Mouse (Mus musculus): ENCODE measurements around the gene Noto. TPM values are rescaled to one million over a fixed set of nuclear protein-coding genes. Genes with fewer than 3 reads are reported as not detected.
A peak's percentile ranks its signal among the peaks of the same experiment; 100 is the strongest.
"Not testable (repeated sequence)": the region's sequence is repeated elsewhere in the genome, so short reads cannot be mapped to it uniquely, and the experiment has no call there.

The Noto gene
- polyA plus RNA-seq, 1 experiment from 2014 or later: not detected

DNA sequence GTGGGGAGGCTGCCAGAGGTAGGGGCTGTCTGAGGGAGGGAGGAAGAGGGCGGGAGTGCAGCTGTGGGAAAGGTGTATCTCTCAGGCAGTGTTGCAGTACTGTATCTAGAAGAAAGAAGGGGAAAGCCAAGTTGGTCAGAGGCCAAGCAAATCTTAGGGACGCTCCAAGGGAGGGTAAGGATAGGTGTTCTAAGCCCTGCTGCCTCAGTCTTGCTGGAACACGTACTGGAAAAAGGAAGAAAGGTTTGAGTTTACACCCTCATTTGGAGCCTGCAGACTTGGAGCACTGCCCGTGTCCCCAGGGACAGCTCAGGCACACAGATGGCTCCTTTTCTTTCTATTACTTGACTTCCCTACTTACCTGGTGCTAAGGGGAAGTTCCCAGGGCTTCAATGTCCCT, 17.5 kb downstream of the Noto start:
- Histone ChIP-seq H3K9me3 (ENCODE audit: control insufficient read depth, low read length) (no peaks in the 10 kb centered on the region), H3K4me1 (ENCODE audit: control insufficient read depth, insufficient read depth, low read length) (no peaks in the 10 kb centered on the region), H3K36me3 (ENCODE audit: control insufficient read depth, insufficient read depth, low read length) (peaks cover 8% of the 10 kb centered on the region), H3K9ac (ENCODE audit: low read length) (no peak overlapping the region), H3K27me3 (ENCODE audit: control insufficient read depth, insufficient read depth, low read length) (no peaks in the 10 kb centered on the region), H3K27ac (ENCODE audit: low read depth, low read length) (no peak overlapping the region), H3K4me3 (ENCODE audit: low read depth, low read length) (no peak overlapping the region), H3K4me2 (no peak overlapping the region)
- ATAC-seq (ENCODE audit: low FRiP score) (no peak), DNase-seq (ENCODE audit: low spot score, missing footprints) (no peak)
- 91% methylated on average over 4 of the region's 4 CpGs for WGBS

DNA sequence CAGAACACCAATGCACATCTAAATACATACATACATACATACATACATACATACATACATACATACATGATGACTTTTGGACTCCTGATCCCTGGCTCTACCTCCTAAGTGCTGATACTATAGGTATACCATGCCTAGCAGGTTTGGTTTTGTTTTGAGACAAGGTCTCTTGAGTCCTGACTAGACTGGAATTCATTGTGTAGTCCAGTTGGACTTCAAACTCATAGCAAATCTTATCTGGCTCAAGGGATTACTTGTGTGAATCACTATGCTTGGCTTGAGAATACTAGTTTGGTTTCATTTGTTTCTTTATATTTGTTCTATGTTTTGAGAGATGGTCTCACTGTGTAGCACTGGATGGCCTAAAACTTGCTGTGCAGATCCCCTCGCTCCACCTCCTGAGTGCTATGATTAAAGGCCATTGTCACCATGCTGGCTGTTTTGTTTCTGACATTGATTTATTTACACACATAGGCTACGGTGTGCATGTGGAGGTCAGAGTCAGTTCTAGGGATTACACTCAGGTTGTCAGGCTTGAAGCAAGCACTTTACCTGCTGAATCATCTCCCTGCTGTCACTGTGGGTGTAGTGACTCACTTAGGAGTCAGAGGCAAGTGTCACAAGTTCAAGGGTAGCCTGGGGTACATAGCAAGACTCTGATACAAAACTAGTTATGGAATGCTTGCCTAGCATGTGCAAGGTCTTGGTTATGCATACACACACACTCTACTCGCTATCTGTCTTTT, 20.0 kb downstream of the Noto start:
- H3K4me3 ChIP-seq (ENCODE audit: low read depth, low read length): no peak overlapping the region
- H3K4me2 ChIP-seq: no peak overlapping the region
- no peak for ATAC-seq (ENCODE audit: low FRiP score)
- DNase-seq (ENCODE audit: low spot score, missing footprints): no peak
- H3K36me3 ChIP-seq (ENCODE audit: control insufficient read depth, insufficient read depth, low read length): peaks cover 11% of the 10 kb centered on the region
- no peak overlapping the region for H3K9ac ChIP-seq (ENCODE audit: low read length)
- WGBS: 95% methylated on average over 3 of the region's 3 CpGs
- no peaks in the 10 kb centered on the region for H3K27me3 ChIP-seq (ENCODE audit: control insufficient read depth, insufficient read depth, low read length)
- H3K4me1 ChIP-seq (ENCODE audit: control insufficient read depth, insufficient read depth, low read length): no peaks in the 10 kb centered on the region
- H3K9me3 ChIP-seq (ENCODE audit: control insufficient read depth, low read length): no peaks in the 10 kb centered on the region
- no peak overlapping the region for H3K27ac ChIP-seq (ENCODE audit: low read depth, low read length)

DNA sequence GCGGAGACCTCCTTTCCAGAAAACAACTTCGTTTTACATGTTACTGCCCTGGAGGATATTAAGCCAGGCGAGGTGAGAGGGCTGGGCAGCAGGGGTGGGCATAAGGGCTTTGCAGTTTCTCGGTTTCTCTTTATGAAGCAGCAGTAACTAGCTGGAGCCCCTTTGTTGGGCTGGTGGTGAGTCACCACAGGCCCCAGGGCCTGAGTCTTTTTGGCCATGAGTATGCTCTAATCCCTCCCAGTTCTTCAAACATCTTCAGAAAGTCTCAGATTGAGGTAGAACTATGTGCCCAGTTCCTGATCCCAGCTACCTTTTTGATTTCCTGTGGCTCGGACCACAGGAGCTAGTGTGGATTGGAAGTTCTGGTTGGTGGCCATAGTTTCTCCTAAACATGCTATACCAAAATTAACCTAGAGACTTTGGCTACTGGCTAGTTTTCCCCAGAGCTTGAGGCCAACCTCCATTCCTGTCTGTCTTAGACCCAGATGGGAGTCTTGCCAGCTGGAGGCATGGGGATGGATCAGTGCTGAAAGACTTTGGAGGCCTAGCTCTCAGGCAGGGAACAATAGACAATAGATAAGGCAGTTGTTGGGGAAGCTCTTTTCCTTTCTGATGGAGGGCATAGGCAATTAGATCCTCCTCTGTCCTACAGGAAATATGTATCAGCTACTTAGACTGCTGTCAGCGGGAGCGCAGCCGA, 20.7 kb downstream of the Noto start:
- Histone ChIP-seq H3K36me3 (ENCODE audit: control insufficient read depth, insufficient read depth, low read length) (peaks cover 9% of the 10 kb centered on the region), H3K9me3 (ENCODE audit: control insufficient read depth, low read length) (no peaks in the 10 kb centered on the region), H3K27ac (ENCODE audit: low read depth, low read length) (no peak overlapping the region), H3K4me2 (no peak overlapping the region), H3K27me3 (ENCODE audit: control insufficient read depth, insufficient read depth, low read length) (no peaks in the 10 kb centered on the region), H3K9ac (ENCODE audit: low read length) (no peak overlapping the region), H3K4me1 (ENCODE audit: control insufficient read depth, insufficient read depth, low read length) (no peaks in the 10 kb centered on the region), H3K4me3 (ENCODE audit: low read depth, low read length) (no peak overlapping the region)
- WGBS: 88% methylated on average over 8 of the region's 8 CpGs
- no peak for DNase-seq (ENCODE audit: low spot score, missing footprints)
- no peak for ATAC-seq (ENCODE audit: low FRiP score)

DNA sequence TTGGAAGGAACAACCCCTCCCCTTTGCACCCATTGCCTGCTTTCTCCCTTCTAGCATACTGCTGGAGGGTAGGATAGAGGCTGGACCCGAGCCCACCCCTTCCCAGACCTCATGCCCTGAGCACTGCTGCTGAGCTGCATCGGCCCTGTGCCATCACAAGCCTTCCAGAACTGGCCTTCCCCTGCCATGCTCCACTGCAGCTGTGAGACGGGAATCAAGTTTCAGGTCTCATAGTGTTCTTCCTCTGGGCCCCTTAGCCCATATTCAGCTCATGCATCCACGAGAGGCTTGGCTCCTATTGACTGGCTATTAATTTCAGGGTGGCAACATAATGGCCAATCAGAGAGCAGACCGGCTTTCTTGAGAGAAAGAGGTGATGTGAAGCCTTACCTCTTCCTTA, 21.6 kb downstream of the Noto start:
- Histone ChIP-seq H3K4me2 (no peak overlapping the region), H3K4me3 (ENCODE audit: low read depth, low read length) (no peak overlapping the region), H3K36me3 (ENCODE audit: control insufficient read depth, insufficient read depth, low read length) (peaks cover 9% of the 10 kb centered on the region), H3K9ac (ENCODE audit: low read length) (no peak overlapping the region), H3K9me3 (ENCODE audit: control insufficient read depth, low read length) (no peaks in the 10 kb centered on the region), H3K4me1 (ENCODE audit: control insufficient read depth, insufficient read depth, low read length) (no peaks in the 10 kb centered on the region), H3K27ac (ENCODE audit: low read depth, low read length) (no peak overlapping the region), H3K27me3 (ENCODE audit: control insufficient read depth, insufficient read depth, low read length) (no peaks in the 10 kb centered on the region)
- DNase-seq (ENCODE audit: low spot score, missing footprints) (no peak), ATAC-seq (ENCODE audit: low FRiP score) (no peak)
- 83% methylated on average over 5 of the region's 5 CpGs for WGBS

DNA sequence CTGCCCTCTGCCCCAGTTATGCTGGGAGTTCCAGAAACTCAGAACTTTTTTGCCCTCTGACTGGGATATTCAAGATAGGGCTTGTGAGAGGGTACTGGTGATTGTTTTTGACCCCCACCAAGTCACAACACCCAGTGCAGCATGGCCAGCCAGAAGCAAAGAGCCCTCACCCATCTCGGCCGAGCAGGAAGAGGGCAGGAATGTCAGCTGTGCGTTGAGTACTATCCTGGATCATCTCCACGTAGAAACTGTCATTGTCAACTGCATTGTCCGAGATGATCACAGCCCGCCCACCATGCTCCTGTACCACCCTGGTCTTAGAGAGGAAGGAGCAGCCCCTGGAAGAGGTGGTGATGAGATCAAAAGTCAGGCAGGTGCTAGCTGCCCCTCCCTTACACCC, 23.7 kb downstream of the Noto start:
- Histone ChIP-seq H3K27ac (ENCODE audit: low read depth, low read length) (no peak overlapping the region), H3K9ac (ENCODE audit: low read length) (no peak overlapping the region), H3K9me3 (ENCODE audit: control insufficient read depth, low read length) (no peaks in the 10 kb centered on the region), H3K4me1 (ENCODE audit: control insufficient read depth, insufficient read depth, low read length) (peaks cover 4% of the 10 kb centered on the region; the same call in 1 of the 2 replicates), H3K27me3 (ENCODE audit: control insufficient read depth, insufficient read depth, low read length) (no peaks in the 10 kb centered on the region), H3K4me2 (no peak overlapping the region), H3K36me3 (ENCODE audit: control insufficient read depth, insufficient read depth, low read length) (peaks cover 9% of the 10 kb centered on the region), H3K4me3 (ENCODE audit: low read depth, low read length) (no peak overlapping the region)
- DNase-seq (ENCODE audit: low spot score, missing footprints): no peak
- 82% methylated on average over 6 of the region's 6 CpGs for WGBS
- no peak for ATAC-seq (ENCODE audit: low FRiP score)

DNA sequence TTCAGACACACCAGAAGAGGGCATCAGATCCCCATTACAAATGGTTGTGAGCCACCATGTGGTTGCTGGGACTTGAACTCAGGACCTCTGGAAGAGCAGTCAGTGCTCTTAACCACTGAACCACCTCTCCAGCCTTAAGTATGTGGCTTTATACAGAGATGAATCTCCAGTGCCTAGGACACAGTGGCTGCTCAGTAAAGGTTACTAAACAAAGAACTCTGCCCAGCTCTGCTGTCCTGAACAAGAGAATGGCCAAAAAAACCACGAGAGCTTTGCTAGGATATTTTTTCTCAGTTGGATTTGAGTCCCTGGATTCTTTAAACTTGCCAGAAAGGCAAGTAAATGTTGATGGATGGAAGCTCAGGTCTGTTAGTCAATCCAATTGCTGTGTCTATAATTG, 26.5 kb downstream of the Noto start:
- H3K9ac ChIP-seq (ENCODE audit: low read length); H3K36me3 ChIP-seq (ENCODE audit: control insufficient read depth, insufficient read depth, low read length); H3K27me3 ChIP-seq (ENCODE audit: control insufficient read depth, insufficient read depth, low read length); H3K27ac ChIP-seq (ENCODE audit: low read depth, low read length); ATAC-seq (ENCODE audit: low FRiP score); H3K9me3 ChIP-seq (ENCODE audit: control insufficient read depth, low read length): not testable (repeated sequence)
- peaks cover 21% of the 10 kb centered on the region for H3K4me1 ChIP-seq (ENCODE audit: control insufficient read depth, insufficient read depth, low read length)
- H3K4me3 ChIP-seq (ENCODE audit: low read depth, low read length): peak overlapping the region; percentile 44; the same call in 1 of the 2 replicates
- DNase-seq (ENCODE audit: low spot score, missing footprints): peak; percentile 83
- WGBS: 73% methylated on average over 1 of the region's 1 CpGs
- peak overlapping the region; percentile 96; the same call in 1 of the 2 replicates for H3K4me2 ChIP-seq

DNA sequence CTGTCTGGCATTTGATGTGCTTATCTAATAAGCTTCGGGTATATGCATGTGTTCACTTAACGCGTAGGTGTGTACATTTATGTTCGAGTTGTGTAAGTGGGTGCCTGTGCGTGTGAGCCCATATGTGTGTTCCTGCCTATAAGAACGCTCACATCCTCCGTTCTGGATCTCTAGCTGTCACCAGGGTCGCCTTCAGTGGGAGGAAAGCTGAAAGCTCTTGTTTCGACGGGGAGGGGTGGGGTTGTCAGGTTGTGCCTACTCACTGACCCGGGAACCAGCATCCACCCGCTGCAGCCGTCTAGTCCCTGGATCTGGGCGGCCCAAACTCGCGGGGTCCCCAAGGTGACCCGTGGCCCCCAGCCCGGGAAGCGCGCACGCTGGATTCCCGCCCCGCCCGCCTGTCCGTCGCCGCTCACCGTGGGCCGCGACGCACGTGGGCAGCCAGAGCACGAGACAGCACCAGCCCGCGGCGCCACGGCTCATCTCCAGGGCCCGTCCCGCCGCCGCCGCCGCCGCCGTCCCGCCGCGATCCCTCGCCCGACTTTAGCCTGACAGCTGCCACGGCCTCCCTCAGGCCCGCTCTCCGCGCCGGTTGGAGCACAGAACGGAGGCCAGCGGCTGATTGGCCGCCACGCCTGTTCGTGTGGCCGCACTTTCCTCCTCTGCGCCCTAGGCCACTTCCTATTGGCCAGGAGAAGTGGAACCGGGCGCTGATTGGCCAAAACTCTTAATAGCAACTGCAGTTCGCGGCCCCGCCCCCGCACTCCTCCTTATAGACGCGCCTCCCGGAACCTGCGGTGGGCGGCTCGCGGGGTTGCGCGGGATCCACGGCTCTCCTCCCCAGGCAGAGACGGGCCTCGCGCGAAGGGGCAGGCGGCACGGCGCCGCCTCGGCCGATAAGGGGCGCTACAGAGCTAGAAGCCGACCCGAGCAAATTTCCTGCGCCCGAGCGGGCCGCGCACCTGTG, 27.3 kb downstream of the Noto start, which contains the start of gene Cct7:
Gene Cct7 (plus strand): TSS at position 818 of the 967 bp plus-strand sequence.
- Histone ChIP-seq H3K4me1 (ENCODE audit: control insufficient read depth, insufficient read depth, low read length) (peaks cover 21% of the 10 kb centered on the region), H3K4me3 (ENCODE audit: low read depth, low read length) (peak within 1 kb of the TSS; percentile 44), H3K27me3 (ENCODE audit: control insufficient read depth, insufficient read depth, low read length) (no peaks in the 10 kb centered on the region), H3K9me3 (ENCODE audit: control insufficient read depth, low read length) (no peaks in the 10 kb centered on the region), H3K36me3 (ENCODE audit: control insufficient read depth, insufficient read depth, low read length) (peaks cover 4% of the 10 kb centered on the region; the same call in 1 of the 2 replicates), H3K27ac (ENCODE audit: low read depth, low read length) (peak within 1 kb of the TSS; percentile 81), H3K9ac (ENCODE audit: low read length) (peak within 1 kb of the TSS; percentile 90), H3K4me2 (peak within 1 kb of the TSS; percentile 96)
- DNase-seq (ENCODE audit: low spot score, missing footprints): peak; percentile 99
- 2% methylated on average over 88 of the region's 96 CpGs for WGBS
- peak; percentile 95 for ATAC-seq (ENCODE audit: low FRiP score)

DNA sequence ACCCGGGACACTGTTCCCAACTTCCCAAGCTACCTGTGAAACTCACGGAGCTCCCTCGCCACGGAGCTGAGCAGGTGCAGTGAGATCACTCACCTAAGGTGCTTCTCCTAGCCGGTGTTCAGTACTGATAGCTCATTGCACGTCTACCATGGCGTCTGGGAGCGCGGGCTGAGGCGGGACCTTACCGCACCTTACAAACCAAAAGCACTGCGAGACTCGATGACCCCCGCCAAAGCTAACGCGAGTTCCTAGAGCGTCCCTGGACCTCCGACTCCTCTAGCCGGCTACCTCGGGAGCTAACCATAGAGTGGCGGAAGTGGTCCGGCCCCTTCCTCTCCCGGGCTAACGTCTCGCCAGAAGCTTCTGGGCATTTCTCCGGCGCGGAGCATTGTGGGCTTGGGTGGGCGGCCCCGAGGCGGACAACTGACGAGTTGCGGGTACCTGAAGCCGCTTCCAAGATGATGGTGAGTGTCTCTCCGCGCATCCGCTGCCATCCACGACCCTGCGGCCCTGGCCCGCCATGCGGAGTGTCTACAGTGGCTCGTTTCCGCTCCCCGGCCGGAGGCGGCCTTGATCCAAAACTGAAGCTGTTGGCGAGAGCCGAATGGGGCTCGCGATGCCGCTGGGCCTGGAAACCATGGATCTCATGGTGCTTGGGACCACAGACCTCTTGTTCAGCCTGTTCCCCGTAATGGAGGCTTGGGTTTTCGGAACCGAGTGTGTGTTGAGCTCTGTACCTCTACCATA, 28.2 kb downstream of the Noto start, which contains the start of gene Pradc1:
Gene Pradc1 (minus strand): TSS at position 307 of the 747 bp plus-strand sequence.
- peak; percentile 99 for DNase-seq (ENCODE audit: low spot score, missing footprints)
- peak; percentile 91 for ATAC-seq (ENCODE audit: low FRiP score)
- H3K4me1 ChIP-seq (ENCODE audit: control insufficient read depth, insufficient read depth, low read length): peaks cover 27% of the 10 kb centered on the region
- H3K9me3 ChIP-seq (ENCODE audit: control insufficient read depth, low read length): no peaks in the 10 kb centered on the region
- peak within 1 kb of the TSS; percentile 96 for H3K4me2 ChIP-seq
- H3K4me3 ChIP-seq (ENCODE audit: low read depth, low read length): peak within 1 kb of the TSS; percentile 44
- peak within 1 kb of the TSS; percentile 81 for H3K27ac ChIP-seq (ENCODE audit: low read depth, low read length)
- WGBS: under 1% methylated on average over 54 of the region's 54 CpGs
- H3K27me3 ChIP-seq (ENCODE audit: control insufficient read depth, insufficient read depth, low read length): no peaks in the 10 kb centered on the region
- no peaks in the 10 kb centered on the region for H3K36me3 ChIP-seq (ENCODE audit: control insufficient read depth, insufficient read depth, low read length)
- peak within 1 kb of the TSS; percentile 90 for H3K9ac ChIP-seq (ENCODE audit: low read length)

Data from midbrain, embryonic 11.5 days (tissue).